Mouse (Mus musculus): ENCODE results near the gene Unc5c. TPM values are rescaled to one million over a fixed set of nuclear protein-coding genes. Genes with fewer than 3 reads are reported as not detected.

Unc5c gene
- polyA plus RNA-seq, 1 experiment from 2014 or later: 18.9 TPM

DNA sequence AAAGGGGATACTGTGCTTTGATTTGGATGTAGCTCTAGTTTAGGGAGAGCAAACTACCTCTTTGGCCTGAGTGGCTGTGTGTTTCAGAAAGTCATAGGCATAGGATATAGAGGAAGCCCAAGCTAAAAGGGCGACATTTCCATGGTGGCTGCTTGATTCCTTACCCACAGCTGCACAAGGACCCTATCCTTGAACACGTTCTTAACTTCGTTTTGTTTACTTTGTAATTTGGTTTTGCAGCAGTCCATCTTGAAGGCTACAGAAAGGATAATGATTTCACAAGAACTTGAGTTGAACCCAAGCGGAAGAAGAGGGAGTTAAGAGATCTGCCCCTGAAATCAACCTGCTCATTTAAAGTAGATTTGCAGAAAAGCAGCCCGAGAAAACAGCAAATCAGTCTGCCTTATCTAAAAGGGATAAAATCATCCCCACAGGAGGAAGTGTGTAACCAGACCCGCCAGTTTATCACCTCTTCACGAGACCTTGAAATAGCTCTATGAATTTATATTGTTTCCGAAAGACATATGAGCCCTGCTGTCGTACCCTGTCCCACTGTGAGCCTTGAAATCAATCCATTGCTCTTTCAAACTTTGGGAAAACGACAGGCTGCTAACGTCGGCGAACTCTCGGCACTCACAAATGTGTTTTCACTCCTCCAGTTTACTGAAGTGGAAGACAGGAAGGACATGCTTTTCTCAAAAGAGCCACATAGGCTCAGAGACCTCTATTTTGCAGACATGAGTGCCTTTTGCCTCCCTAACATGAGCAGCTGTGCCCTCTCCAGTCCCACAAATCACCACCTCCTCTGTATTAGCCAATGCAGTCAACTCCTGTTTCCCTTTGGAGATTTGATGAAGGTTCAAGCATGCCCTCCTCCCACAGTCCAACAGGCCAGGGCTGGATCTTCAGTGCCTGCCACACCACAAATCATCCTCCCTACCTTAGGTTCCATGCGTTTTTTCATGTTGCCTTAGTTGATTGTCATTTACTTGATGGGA lies 195.3 kb downstream of the Unc5c start:
- Histone ChIP-seq H3K4me1 (peaks cover 8% of the 10 kb centered on the region; the same call in 1 of the 2 replicates), H3K9me3 (no peaks in the 10 kb centered on the region), H3K9ac (no peak overlapping the region), H3K4me3 (no peak overlapping the region), H3K27ac (no peak overlapping the region), H3K27me3 (no peaks in the 10 kb centered on the region), H3K36me3 (no peaks in the 10 kb centered on the region), H3K4me2 (no peak overlapping the region)
- WGBS: 47% methylated on average over 15 of the region's 15 CpGs
- ATAC-seq (ENCODE audit: insufficient number of reproducible peaks, insufficient read depth, low FRiP score, low TSS enrichment, low read depth): no peak

DNA sequence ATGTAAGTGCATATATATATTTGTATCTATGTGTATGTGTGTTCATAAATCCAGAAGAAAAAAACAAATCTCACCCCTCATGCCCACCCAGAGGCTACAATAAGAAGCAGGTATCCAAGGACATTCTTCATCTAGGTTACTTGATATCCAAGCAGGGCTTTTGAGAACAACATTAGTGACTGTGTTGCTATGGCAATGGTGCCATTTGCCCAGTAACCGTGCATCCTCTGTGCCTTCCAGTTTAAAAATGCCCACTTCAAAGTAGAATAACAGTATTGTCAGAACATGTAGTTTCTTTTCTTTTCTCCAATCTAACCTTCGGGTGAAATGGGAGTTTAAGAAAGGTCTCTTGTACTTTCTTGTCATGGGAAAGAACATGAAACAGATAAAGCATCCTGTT lies 224.1 kb downstream of the Unc5c start:
- ATAC-seq (ENCODE audit: insufficient number of reproducible peaks, insufficient read depth, low FRiP score, low TSS enrichment, low read depth): no peak
- Histone ChIP-seq H3K36me3 (no peaks in the 10 kb centered on the region), H3K4me2 (no peak overlapping the region), H3K4me3 (no peak overlapping the region), H3K4me1 (no peaks in the 10 kb centered on the region), H3K9ac (no peak overlapping the region), H3K27ac (no peak overlapping the region), H3K27me3 (no peaks in the 10 kb centered on the region), H3K9me3 (no peaks in the 10 kb centered on the region)
- WGBS: 62% methylated on average over 2 of the region's 2 CpGs

DNA sequence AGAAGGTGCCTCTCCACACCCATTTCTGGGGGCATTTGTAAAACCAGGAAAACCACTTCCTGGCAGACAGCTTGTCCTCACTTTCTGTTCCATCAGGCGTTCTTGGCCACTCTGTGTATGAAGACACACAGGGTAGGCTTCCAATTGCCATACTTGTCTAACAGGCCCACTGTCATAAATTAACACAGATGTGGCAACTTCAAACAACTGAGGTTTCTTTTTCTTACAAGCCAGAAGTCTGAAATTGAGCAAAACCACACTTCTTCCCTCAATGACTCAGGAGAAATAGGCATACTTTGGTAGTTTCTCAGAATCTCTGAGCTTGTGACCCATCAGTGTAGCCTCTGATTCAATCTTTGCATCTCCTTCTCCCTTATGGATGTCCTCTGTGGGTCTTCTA lies 225.7 kb downstream of the Unc5c start:
- Histone ChIP-seq H3K4me3 (no peak overlapping the region), H3K9ac (no peak overlapping the region)
- ATAC-seq (ENCODE audit: insufficient number of reproducible peaks, insufficient read depth, low FRiP score, low TSS enrichment, low read depth): no peak

DNA sequence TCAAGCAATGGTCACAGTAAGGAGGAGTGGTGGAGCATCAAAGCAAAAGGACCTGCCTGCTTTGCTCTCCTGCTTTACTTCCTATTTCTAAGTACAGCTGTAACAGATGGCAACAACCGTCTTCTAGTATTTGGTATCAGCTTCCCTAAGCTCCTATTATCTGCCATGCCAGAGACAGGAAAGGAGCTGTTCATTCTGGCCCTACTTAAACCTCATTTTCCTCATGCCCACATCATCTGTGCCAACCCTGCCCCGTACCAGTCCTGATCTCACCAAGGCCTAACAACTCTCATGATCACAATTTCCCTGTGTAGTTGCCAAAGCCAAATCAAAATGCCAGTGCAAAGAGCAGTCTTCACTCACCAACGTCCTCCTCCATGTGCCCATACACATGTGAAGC lies 226.4 kb downstream of the Unc5c start:
- H3K27ac ChIP-seq: no peak overlapping the region
- no peaks in the 10 kb centered on the region for H3K9me3 ChIP-seq
- 0 out of 2 replicates have a peak, but pooled peaks cover 3% of the 10 kb centered on the region for H3K4me1 ChIP-seq
- no peaks in the 10 kb centered on the region for H3K36me3 ChIP-seq
- no peak for ATAC-seq (ENCODE audit: insufficient number of reproducible peaks, insufficient read depth, low FRiP score, low TSS enrichment, low read depth)
- no peak overlapping the region for H3K9ac ChIP-seq
- WGBS: 76% methylated on average over 3 of the region's 3 CpGs
- H3K4me2 ChIP-seq: no peak overlapping the region
- H3K27me3 ChIP-seq: no peaks in the 10 kb centered on the region
- no peak overlapping the region for H3K4me3 ChIP-seq

More for the DNA sequence above, 225.7 kb downstream of the Unc5c start:
- no peaks in the 10 kb centered on the region for H3K27me3 ChIP-seq
- no peaks in the 10 kb centered on the region for H3K9me3 ChIP-seq
- no peaks in the 10 kb centered on the region for H3K4me1 ChIP-seq
- H3K4me2 ChIP-seq: no peak overlapping the region
- H3K27ac ChIP-seq: no peak overlapping the region
- WGBS: 53% methylated on average over 1 of the region's 1 CpGs
- H3K36me3 ChIP-seq: no peaks in the 10 kb centered on the region

DNA sequence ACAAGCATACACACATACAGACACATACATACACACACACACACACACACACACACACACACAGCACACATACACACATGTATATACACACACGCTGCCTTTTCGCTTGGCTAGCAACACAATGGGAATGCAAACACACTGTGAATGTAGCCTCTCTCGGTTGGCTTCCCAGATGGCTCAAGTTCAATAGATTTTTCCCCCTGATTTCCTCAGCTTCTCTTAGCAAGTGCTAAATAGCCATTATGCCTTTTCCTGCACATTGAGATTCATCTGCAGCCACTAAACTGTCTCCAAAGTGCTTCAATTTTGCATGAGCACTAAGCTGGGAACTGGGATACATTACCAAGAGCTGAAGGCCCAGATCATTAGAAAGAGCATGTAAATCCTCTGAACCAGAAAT lies 226.8 kb downstream of the Unc5c start:
- no peak overlapping the region for H3K9ac ChIP-seq
- no peak for ATAC-seq (ENCODE audit: insufficient number of reproducible peaks, insufficient read depth, low FRiP score, low TSS enrichment, low read depth)
- H3K4me2 ChIP-seq: no peak overlapping the region
- no peak overlapping the region for H3K27ac ChIP-seq
- no peaks in the 10 kb centered on the region for H3K36me3 ChIP-seq
- no peaks in the 10 kb centered on the region for H3K27me3 ChIP-seq
- no peaks in the 10 kb centered on the region for H3K9me3 ChIP-seq
- no peak overlapping the region for H3K4me3 ChIP-seq
- 0 out of 2 replicates have a peak, but pooled peaks cover 3% of the 10 kb centered on the region for H3K4me1 ChIP-seq
- WGBS: 80% methylated on average over 3 of the region's 3 CpGs

DNA sequence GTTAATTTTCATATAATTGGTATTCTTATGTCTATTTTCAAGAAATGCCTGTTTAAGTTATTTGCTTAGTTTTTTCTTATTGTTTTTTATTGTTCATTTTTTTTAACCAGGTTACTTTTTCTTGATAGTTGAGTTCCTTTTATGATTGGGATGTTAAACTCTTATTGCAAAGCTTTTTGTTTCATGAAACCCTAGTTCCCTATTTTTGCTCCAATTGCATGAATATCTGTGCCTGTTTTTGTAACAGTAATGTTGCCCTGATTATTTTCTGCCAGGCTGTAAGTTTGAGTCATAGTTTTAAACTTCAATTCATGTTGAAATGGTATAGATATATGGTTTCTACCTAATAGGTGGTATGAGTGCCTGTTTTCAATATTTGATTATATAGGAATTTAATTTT lies 234.2 kb downstream of the Unc5c start:
- Histone ChIP-seq H3K36me3 (no peaks in the 10 kb centered on the region), H3K4me1 (0 out of 2 replicates have a peak, but pooled peaks cover 7% of the 10 kb centered on the region), H3K9ac (no peak overlapping the region), H3K4me3 (no peak overlapping the region), H3K9me3 (no peaks in the 10 kb centered on the region), H3K4me2 (no peak overlapping the region), H3K27me3 (no peaks in the 10 kb centered on the region), H3K27ac (no peak overlapping the region)
- no peak for ATAC-seq (ENCODE audit: insufficient number of reproducible peaks, insufficient read depth, low FRiP score, low TSS enrichment, low read depth)

DNA sequence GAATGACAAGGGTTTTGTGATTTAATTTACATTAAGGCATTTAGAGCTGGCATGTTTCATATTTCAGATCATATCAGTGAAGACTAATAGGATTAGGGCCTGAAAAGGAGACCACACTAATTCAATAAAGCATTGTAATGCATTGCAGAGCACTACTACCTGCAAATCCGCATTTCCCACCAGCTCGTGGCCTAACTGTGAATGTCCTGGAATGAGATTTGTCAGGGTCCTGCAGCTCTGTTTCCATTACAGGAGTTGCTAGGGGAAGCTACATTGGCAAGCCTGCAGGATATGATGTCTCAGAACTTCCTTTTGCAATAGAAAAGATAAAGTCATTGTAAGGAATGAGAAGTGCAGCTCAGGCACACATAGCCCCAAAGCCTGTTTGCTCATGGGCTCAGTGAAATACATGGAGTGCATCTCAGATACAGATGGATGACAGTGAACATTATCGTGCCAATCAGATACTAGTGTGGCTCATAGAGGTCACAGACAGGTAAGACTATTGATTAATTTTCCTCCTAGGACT lies 236.4 kb downstream of the Unc5c start:
- H3K36me3 ChIP-seq: no peaks in the 10 kb centered on the region
- H3K4me1 ChIP-seq: 0 out of 2 replicates have a peak, but pooled peaks cover 4% of the 10 kb centered on the region
- H3K27me3 ChIP-seq: no peaks in the 10 kb centered on the region
- H3K27ac ChIP-seq: no peak overlapping the region
- no peak overlapping the region for H3K9ac ChIP-seq
- no peak for ATAC-seq (ENCODE audit: insufficient number of reproducible peaks, insufficient read depth, low FRiP score, low TSS enrichment, low read depth)
- H3K4me2 ChIP-seq: no peak overlapping the region
- no peaks in the 10 kb centered on the region for H3K9me3 ChIP-seq
- WGBS: 58% methylated on average over 3 of the region's 3 CpGs
- no peak overlapping the region for H3K4me3 ChIP-seq

DNA sequence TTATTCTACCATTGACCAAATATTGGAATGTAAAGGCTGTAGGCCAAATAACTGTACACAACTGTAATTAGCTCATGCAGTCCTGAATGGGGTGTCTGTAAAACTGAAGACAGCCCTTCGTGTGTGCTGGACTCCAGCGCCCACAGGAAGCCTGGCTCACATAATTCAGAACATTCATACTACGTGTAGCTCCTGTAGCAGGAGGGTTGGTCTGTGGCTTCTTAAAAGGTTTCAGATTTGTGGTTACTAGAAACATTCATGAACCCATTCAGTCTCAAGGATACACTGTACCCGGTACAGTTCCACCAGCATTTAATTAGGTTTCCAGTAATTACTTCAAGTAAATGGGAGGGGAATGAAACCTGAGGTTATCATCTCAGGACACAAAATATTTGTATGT lies 246.6 kb downstream of the Unc5c start:
- no peaks in the 10 kb centered on the region for H3K27me3 ChIP-seq
- no peak overlapping the region for H3K4me2 ChIP-seq
- no peak overlapping the region for H3K9ac ChIP-seq
- no peak overlapping the region for H3K4me3 ChIP-seq
- no peaks in the 10 kb centered on the region for H3K36me3 ChIP-seq
- H3K9me3 ChIP-seq: no peaks in the 10 kb centered on the region
- peaks cover 6% of the 10 kb centered on the region; the same call in 1 of the 2 replicates for H3K4me1 ChIP-seq
- ATAC-seq (ENCODE audit: insufficient number of reproducible peaks, insufficient read depth, low FRiP score, low TSS enrichment, low read depth): peak; percentile 64
- WGBS: 31% methylated on average over 4 of the region's 4 CpGs
- no peak overlapping the region for H3K27ac ChIP-seq

DNA sequence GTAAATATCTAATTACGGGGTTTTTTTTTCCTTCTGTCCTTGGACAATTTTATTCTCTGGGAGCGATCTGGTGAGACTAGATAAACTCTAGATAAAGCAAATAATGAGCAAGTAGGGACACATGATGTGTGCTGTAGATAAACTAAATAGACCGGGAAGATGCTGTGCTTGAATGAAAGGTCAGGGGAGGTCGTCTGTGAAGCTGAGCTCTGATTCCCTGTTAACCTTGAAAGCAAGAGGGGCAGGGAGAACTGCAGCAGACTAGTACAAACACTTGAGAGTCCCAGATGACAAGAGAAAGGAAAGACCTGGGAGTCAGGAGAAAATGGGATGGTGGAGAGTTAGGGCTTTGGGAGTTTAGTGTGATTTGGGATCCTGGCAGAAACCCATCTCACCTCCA lies 251.4 kb downstream of the Unc5c start:
- Histone ChIP-seq H3K4me3 (no peak overlapping the region), H3K9ac (no peak overlapping the region), H3K36me3 (no peaks in the 10 kb centered on the region), H3K4me2 (no peak overlapping the region), H3K27ac (no peak overlapping the region), H3K4me1 (peaks cover 6% of the 10 kb centered on the region; the same call in 1 of the 2 replicates), H3K9me3 (no peaks in the 10 kb centered on the region), H3K27me3 (no peaks in the 10 kb centered on the region)
- 42% methylated on average over 4 of the region's 4 CpGs for WGBS
- ATAC-seq (ENCODE audit: insufficient number of reproducible peaks, insufficient read depth, low FRiP score, low TSS enrichment, low read depth): no peak

DNA sequence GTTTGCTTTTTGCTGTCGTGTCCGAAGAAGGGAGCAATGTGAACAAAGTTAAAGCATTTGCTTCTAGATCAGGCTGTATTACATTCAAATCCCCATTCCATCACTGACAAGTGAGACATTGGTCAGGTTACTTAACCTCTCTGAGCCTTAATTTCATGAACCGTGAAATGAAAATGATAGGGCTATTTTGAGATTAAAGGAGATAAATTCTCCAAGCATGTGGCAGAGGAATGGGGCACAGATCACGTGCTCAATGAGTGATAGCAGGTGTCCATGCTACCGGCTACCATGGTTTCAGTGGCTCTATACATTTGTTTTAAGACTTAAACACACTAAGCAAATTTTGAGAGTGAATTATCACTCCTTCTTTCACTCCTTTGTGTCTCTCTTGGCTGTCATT lies 254.0 kb downstream of the Unc5c start:
- Histone ChIP-seq H3K4me1 (no peaks in the 10 kb centered on the region), H3K36me3 (no peaks in the 10 kb centered on the region), H3K4me2 (no peak overlapping the region), H3K9me3 (no peaks in the 10 kb centered on the region), H3K27ac (no peak overlapping the region), H3K4me3 (no peak overlapping the region), H3K27me3 (no peaks in the 10 kb centered on the region), H3K9ac (no peak overlapping the region)
- no peak for ATAC-seq (ENCODE audit: insufficient number of reproducible peaks, insufficient read depth, low FRiP score, low TSS enrichment, low read depth)
- WGBS: 56% methylated on average over 5 of the region's 5 CpGs

DNA sequence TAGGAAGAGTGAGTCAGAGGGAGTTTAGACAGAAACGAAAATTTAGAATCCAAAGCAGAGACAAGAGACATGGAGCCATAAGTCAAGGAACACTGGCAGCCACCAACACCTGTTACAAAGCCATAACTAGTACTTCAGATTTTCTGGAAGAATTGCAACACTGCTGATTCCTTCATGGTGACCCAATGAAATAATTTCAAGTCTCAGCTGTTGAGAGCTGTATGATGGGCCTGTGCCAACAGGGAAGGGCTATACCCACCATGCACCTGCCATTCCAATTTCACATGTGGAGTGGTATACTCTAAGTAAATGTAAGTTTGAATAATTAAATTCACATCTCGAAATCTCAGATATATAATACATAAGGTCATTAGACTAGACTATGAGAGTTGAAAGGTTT lies 259.5 kb downstream of the Unc5c start:
- H3K9me3 ChIP-seq: no peaks in the 10 kb centered on the region
- ATAC-seq (ENCODE audit: insufficient number of reproducible peaks, insufficient read depth, low FRiP score, low TSS enrichment, low read depth): no peak
- no peak overlapping the region for H3K9ac ChIP-seq
- H3K36me3 ChIP-seq: no peaks in the 10 kb centered on the region
- no peak overlapping the region for H3K4me2 ChIP-seq
- WGBS: 83% methylated on average over 2 of the region's 2 CpGs
- no peak overlapping the region for H3K27ac ChIP-seq
- no peaks in the 10 kb centered on the region for H3K27me3 ChIP-seq
- no peak overlapping the region for H3K4me3 ChIP-seq
- H3K4me1 ChIP-seq: no peaks in the 10 kb centered on the region

DNA sequence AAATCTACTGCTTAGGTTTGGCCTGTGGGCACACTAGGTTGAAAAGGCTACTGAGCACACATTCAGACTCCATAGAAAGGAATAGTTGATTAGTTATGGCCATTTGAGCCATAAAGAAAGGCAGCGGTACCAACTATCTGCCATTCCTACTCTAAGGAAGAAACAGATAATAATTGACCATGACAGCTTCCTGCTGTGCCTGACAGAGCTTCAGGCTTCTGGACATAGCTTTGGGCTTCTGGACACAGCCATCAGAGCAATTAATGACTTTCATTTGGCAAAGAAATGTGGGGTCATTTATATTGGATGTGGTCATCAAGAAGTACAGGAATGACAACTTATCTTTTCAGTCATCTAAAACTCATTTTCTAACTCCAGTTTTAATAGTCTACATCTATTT lies 260.4 kb downstream of the Unc5c start:
- H3K9me3 ChIP-seq: no peaks in the 10 kb centered on the region
- no peaks in the 10 kb centered on the region for H3K36me3 ChIP-seq
- H3K27me3 ChIP-seq: no peaks in the 10 kb centered on the region
- H3K27ac ChIP-seq: no peak overlapping the region
- no peaks in the 10 kb centered on the region for H3K4me1 ChIP-seq
- no peak overlapping the region for H3K4me3 ChIP-seq
- no peak overlapping the region for H3K9ac ChIP-seq
- H3K4me2 ChIP-seq: no peak overlapping the region
- WGBS: 26% methylated on average over 1 of the region's 1 CpGs
- ATAC-seq (ENCODE audit: insufficient number of reproducible peaks, insufficient read depth, low FRiP score, low TSS enrichment, low read depth): no peak

Measured in embryonic facial prominence, embryonic 13.5 days (tissue).